Mouse (Mus musculus): ENCODE measurements at regions not wholly inside any gene's neighbourhood (a gene's known extent, or its start where the extent isn't known, plus 50 kb on each side); places are given as distances from the start of the nearest gene placed in this dataset.

GRCm38 (mm10) chr7:114345860-114346259 is 69.2 kb upstream of the Pde3b start:
- DNase-seq: no peak

DNA sequence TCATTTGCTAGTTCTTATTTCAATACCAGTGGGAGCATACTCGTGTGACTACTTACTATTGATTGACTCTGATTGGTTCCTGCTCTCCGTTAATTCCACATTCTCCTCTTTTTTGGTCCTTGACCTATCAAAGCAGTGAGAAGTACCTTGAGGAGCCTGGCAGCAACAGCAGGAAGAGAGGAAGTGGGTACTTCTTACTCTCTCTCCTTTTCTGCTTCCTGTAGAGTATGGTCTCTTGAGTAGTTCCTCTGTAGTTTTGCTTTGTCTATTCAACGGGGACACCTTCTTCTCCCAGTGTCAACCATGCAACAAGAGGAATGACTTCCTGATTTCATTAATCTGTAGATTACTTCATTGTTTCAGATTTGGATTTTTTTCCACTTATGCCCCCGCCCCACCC is 68.1 kb upstream of the Pde3b start:
- DNase-seq: no peak

DNA sequence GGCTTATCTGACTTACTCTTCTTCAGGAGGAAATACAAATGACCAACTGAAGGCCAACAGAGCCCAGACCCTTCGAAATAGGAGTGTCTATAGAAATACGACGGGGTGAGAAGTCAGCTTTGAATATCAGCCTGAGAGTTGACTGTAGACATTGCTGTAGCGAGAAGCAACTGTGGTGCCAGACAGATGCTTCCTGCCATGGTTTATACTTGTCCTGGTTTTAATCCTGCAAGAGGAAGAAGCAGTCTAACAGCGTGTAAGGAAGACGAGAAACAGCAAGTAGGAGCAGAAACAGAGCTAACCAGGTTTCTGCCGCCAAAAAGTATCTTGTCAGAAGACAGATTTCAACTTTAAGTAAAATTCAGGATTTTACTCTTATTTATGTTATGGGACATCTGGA is 64.1 kb upstream of the Pde3b start:
- DNase-seq: no peak

- no peak for DNase-seq
These were observed 58.7 kb upstream of the Pde3b start for GRCm38 (mm10) chr7:114356381-114356780.

GRCm38 (mm10) chr7:114362166-114362565 is 52.9 kb upstream of the Pde3b start:
- DNase-seq: no peak

DNA sequence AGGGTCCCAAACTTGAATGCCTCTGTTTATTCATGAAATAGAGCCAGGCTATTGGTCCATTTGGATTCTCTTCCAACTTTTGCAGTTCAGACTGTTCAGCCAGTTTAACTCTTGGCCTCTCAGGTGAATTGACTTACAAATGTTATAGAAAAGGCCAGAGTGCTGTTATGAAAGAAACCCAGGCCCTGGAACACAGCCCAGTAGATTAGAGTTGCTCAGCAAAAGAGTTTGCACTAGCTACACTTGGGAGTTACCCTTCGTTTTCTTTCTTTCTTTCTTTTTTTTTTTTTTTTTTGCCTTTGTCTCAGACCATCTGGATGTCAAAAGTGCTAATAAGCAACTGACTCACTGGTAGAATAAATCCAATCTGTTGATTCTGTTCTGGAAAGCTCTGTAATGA is 51.0 kb upstream of the Pde3b start:
- DNase-seq: peak; percentile 66

Data from adrenal gland, postnatal 10 days (tissue).